Mouse (Mus musculus) hindbrain, postnatal 0 days (tissue): ENCODE results near the gene Trp53i13. TPM values are rescaled to one million over a fixed set of nuclear protein-coding genes. Genes with fewer than 3 reads are reported as not detected.

ENCODE experiments used
- ATAC-seq: fragments of 200-750 bp; cut with Nextera tagmentation; 2 replicates; pipeline ENCODE4 v1.8.0; 2017; ENCODE audit warnings: mild to moderate bottlenecking, moderate TSS enrichment, moderate library complexity
- DNase-seq: peaks from one replicate; pipeline ENCODE4 v3.0.0-alpha.2; 2015; ENCODE audit warnings: low spot score
- H3K27ac ChIP-seq: fragments of 300-500 bp; sonication (generic); 2 replicates; pipeline ENCODE4 v1.5.1; 2014; ENCODE audit warnings: mild to moderate bottlenecking
- H3K27me3 ChIP-seq: fragments of 300-500 bp; sonication (generic); 2 replicates; pipeline ENCODE4 v1.6.1; 2014; ENCODE audit warnings: low read length, mixed read lengths; ENCODE audit not compliant: insufficient read depth
- H3K36me3 ChIP-seq: fragments of 300-500 bp; sonication (generic); 2 replicates; pipeline ENCODE4 v1.6.1; 2014; ENCODE audit warnings: low read length, mixed read lengths; ENCODE audit not compliant: insufficient read depth
- H3K4me1 ChIP-seq: fragments of 300-500 bp; sonication (generic); 2 replicates; pipeline ENCODE4 v1.6.1; 2014; ENCODE audit warnings: antibody characterized with exemption, low read length, mixed read lengths; ENCODE audit not compliant: insufficient read depth
- H3K4me2 ChIP-seq: fragments of 300-500 bp; sonication (generic); 2 replicates; pipeline ENCODE4 v1.6.1; 2014; ENCODE audit warnings: low read depth, mild to moderate bottlenecking, low read length, moderate library complexity, mixed read lengths
- H3K4me3 ChIP-seq: fragments of 300-500 bp; sonication (generic); 2 replicates; pipeline ENCODE4 v1.5.1; 2014; ENCODE audit warnings: low read length
- H3K9ac ChIP-seq: fragments of 300-500 bp; sonication (generic); replicated peaks from 2 replicates; pipeline ENCODE4 v1.6.1; 2014; ENCODE audit warnings: mild to moderate bottlenecking, low read length, moderate library complexity, mixed read lengths
- H3K9me3 ChIP-seq: fragments of 300-500 bp; sonication (generic); 2 replicates; pipeline ENCODE4 v1.6.1; 2016; ENCODE audit warnings: low read length, mixed read lengths
- CTCF ChIP-seq: IDR thresholded peaks from 2 replicates; pipeline ENCODE4 v1.5.1; 2016; ENCODE audit warnings: antibody characterized with exemption, control low read depth, low read depth
- WGBS: fragments of 180-500 bp; shearing (Covaris S2); extraction: QIAGEN DNeasy Blood & Tissue Kit; methylation state at CpG from one replicate; pipeline ENCODE4 v1.1.7; 2014; 5-methylcytosine and 5-hydroxymethylcytosine counted together
- polyA plus RNA-seq: library from polyadenylated mRNA; unstranded; fragments of >200 nt; fragmentation: Nextera tagmentation; extraction: Ambion mirVana; gene quantifications from 2 replicates; pipeline ENCODE4 v1.2.1, GENCODE M21; 2015
- total RNA-seq: library from RNA; depleted of rRNA; stranded (reverse); fragments of >200 nt; gene quantifications from 2 replicates; pipeline ENCODE4 v1.2.3, GENCODE M21; 2014

Trp53i13 gene
- total and polyA plus RNA-seq, 2 experiments from 2014 or later = 13.7 to 14.3 TPM

DNA sequence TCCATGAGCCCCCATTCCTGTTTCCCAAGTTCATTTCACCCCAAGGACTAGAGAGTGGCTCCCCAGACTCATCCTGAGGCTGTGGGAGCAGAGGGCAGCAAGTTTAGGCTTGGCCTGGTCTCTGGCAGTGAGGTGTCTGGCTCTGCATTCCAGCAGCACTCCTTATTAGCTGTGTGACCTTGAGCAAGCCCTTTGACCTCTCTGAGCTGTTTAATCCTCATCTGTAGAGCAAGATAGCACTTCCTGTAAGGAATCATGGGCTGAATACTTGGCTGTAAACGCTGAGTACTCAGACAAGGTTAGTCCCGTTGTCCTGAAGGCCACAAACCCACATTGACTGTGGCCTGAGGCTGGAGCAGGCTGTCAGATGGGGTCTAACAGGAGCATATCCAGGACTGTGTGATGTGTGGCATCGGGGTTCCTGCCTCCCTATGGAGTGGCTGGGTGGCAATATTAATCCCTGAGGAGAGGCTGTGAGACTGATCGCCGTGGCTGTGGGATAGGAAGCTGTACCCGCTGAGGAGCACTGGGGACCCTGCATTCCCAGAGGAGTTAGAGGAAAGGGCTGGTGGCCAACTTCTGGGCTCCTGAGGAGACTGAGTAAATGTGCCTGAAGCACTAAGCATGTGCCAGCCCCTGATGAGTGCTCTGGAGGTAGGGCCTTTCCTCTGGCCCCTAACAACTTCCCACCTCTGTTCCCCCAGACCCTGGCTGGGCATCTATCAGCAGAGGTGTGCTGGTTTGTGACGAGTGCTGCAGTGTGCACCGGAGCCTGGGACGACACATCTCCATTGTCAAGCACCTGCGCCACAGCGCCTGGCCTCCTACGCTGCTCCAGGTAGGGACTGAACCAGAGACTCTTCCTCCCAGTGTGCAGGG, 17.3 kb downstream of the Trp53i13 start:
- H3K9me3 ChIP-seq = no peaks in the 10 kb centered on the region
- H3K9ac ChIP-seq = 0 out of 2 replicates have a peak overlapping the region, but pooled peaks have one; percentile 13
- ATAC-seq = no peak
- no peak for DNase-seq
- no peak overlapping the region for H3K4me3 ChIP-seq
- H3K4me2 ChIP-seq = no peak overlapping the region
- TF ChIP-seq CTCF = no peak
- peaks cover 25% of the 10 kb centered on the region for H3K4me1 ChIP-seq
- H3K36me3 ChIP-seq = peaks cover 19% of the 10 kb centered on the region
- H3K27ac ChIP-seq = peak overlapping the region; percentile 54
- WGBS = 60% methylated on average over 12 of the region's 12 CpGs
- H3K27me3 ChIP-seq = no peaks in the 10 kb centered on the region

DNA sequence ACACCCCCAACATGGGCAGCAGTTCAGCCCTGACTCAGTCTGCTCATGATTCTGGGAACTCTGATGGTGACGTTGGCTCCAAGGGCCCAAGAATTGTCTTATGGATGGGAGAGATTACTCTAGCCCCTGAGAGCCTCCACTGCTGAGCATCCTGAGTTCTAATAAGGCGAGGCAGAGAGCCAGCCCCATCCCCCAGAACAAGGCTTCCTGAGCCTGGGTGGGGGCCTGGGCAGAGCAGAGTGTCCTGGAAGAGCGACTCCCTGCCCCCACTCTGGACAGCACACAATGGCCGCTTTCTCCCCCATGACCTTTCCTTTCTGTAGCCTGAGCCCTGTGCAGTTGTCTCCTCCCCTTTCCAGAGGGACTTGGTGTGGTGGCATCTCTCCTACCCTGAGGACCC, 17.9 kb downstream of the Trp53i13 start:
- no peak for TF ChIP-seq CTCF
- DNase-seq = no peak
- Histone ChIP-seq H3K36me3 (peaks cover 13% of the 10 kb centered on the region), H3K4me1 (peaks cover 25% of the 10 kb centered on the region), H3K27ac (peak overlapping the region; percentile 54), H3K4me3 (no peak overlapping the region), H3K9me3 (no peaks in the 10 kb centered on the region), H3K4me2 (no peak overlapping the region), H3K9ac (0 out of 2 replicates have a peak overlapping the region, but pooled peaks have one; percentile 13), H3K27me3 (no peaks in the 10 kb centered on the region)
- ATAC-seq = no peak
- 38% methylated on average over 4 of the region's 4 CpGs for WGBS

DNA sequence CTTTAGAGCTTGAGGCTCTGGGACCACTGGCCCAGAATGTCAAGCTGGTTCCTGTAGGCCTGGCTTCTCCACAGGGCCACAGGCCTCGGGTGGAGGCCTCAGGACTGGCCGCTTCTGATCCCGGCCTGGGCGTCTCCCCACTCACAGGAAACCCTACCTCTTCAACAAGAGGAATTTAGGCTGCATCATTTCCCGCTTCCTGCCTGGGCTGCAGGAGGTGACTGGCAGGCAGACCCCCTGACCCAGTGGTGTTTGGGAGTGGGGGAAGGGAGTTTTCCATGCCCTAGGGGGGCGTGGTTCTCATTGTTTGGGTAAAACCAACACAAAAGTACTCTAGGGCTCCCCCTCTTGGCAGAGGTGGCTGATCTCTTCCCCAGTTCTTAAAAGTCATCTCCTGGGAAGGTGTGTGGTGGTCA, 18.4 kb downstream of the Trp53i13 start:
- 23% methylated on average over 6 of the region's 6 CpGs for WGBS
- H3K27ac ChIP-seq = peak overlapping the region; percentile 54
- peak; percentile 48 for TF ChIP-seq CTCF

DNA sequence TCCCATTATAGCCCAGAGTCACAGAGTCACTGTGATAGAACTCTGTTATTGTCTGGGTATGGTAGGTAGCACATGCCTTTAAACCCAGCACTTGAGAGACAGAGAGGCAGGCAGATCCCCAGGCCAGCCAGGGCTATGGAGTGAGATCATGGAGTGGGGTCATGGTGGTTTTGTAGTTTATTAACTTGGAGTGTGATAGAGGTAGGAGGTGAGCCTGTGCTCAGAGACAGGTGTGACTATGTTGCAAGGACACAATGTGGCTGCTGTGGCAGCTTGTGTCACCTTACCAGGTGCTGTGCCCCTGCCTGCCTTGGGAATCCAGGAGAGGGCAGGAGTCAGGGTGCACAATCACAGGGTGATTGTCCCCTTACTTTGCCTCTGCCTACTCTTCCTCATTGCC, 20.3 kb downstream of the Trp53i13 start:
- DNase-seq (no peak), ATAC-seq (no peak)
- Histone ChIP-seq H3K9ac (peak overlapping the region; percentile 97; the same call in 1 of the 2 replicates), H3K4me1 (peaks cover 36% of the 10 kb centered on the region), H3K27me3 (no peaks in the 10 kb centered on the region), H3K36me3 (peaks cover 10% of the 10 kb centered on the region), H3K4me3 (no peak overlapping the region), H3K27ac (no peak overlapping the region), H3K4me2 (no peak overlapping the region), H3K9me3 (no peaks in the 10 kb centered on the region)
- no peak for TF ChIP-seq CTCF

More for the DNA sequence above, 18.4 kb downstream of the Trp53i13 start:
- DNase-seq (peak; percentile 53), ATAC-seq (no peak)
- Histone ChIP-seq H3K36me3 (peaks cover 10% of the 10 kb centered on the region), H3K4me1 (peaks cover 29% of the 10 kb centered on the region), H3K4me3 (no peak overlapping the region), H3K9ac (no peak overlapping the region), H3K27me3 (no peaks in the 10 kb centered on the region), H3K4me2 (no peak overlapping the region), H3K9me3 (no peaks in the 10 kb centered on the region)

DNA sequence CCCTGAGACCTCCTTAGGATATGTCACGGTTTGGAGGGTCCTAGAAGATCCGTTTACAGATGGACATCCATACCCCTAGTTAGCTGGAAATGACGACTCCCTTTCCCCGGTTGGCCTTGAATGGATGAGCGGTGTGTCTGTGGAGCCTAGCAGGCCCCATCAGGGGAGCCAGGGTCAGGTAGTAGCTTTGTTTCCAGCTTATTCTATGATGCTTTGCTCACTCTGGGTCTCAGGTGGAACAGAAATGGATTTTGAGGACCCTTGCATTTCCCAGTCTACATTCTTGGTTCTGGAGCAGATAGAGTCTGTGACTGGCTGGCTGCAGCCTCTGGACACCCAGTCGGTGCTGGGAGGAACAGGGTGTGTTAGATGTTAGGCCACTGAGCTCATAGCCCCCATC, 21.0 kb downstream of the Trp53i13 start:
- peak overlapping the region; percentile 94 for H3K4me2 ChIP-seq
- H3K4me3 ChIP-seq = peak overlapping the region; percentile 93
- H3K27ac ChIP-seq = peak overlapping the region; percentile 95; the same call in 1 of the 2 replicates
- ATAC-seq = no peak
- no peak for TF ChIP-seq CTCF
- H3K4me1 ChIP-seq = peaks cover 35% of the 10 kb centered on the region
- peak overlapping the region; percentile 97; the same call in 1 of the 2 replicates for H3K9ac ChIP-seq
- DNase-seq = no peak
- H3K36me3 ChIP-seq = peaks cover 6% of the 10 kb centered on the region
- H3K27me3 ChIP-seq = no peaks in the 10 kb centered on the region
- 73% methylated on average over 6 of the region's 6 CpGs for WGBS
- no peaks in the 10 kb centered on the region for H3K9me3 ChIP-seq

DNA sequence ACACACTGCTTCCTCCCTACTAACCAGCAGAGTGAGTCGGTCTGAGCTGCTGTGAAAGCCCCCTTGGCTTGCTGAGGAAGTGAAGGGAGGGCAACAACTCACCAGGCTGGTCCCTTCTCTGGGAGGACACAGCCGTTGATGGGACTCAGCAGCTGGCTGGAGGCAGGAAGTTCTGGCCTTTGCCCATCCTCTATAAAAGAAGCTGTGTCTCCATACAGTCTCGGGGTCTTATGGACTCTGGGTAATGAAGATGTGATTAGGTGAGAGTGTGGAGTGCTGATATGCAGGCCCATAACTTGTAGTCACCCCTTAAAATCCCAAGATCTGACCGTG, 21.5 kb downstream of the Trp53i13 start:
- peaks cover 1% of the 10 kb centered on the region for H3K36me3 ChIP-seq
- 28% methylated on average over 4 of the region's 4 CpGs for WGBS
- H3K4me1 ChIP-seq = peaks cover 35% of the 10 kb centered on the region
- H3K9ac ChIP-seq = peak overlapping the region; percentile 97
- peak overlapping the region; percentile 95 for H3K27ac ChIP-seq
- DNase-seq (no peak), ATAC-seq (no peak)
- H3K9me3 ChIP-seq = no peaks in the 10 kb centered on the region
- no peak for TF ChIP-seq CTCF
- H3K27me3 ChIP-seq = no peaks in the 10 kb centered on the region
- H3K4me2 ChIP-seq = peak overlapping the region; percentile 94
- peak overlapping the region; percentile 93 for H3K4me3 ChIP-seq
